Mouse (Mus musculus) neutrophil, adult 5-6 weeks (primary cell): Measurements from ENCODE around the gene Tspan32. TPM values are rescaled to one million over a fixed set of nuclear protein-coding genes. Genes with fewer than 3 reads are reported as not detected.
A peak's percentile ranks its signal among the peaks of the same experiment; 100 is the strongest.

ENCODE experiments used
- ATAC-seq: fragments of 151-379, 151-347 bp; 2 replicates; pipeline ENCODE4 v1.8.0; 2017; ENCODE audit warnings: mild to moderate bottlenecking, moderate TSS enrichment; ENCODE audit not compliant: insufficient number of reproducible peaks, poor library complexity, low FRiP score, severe bottlenecking; ENCODE audit errors: extremely low read depth
- total RNA-seq: library from RNA; stranded (forward); fragments of 200-1000 nt; gene quantifications from 2 replicates; pipeline ENCODE4 v1.2.3, GENCODE M21; 2017

Gene Tspan32
- total RNA-seq, 1 experiment from 2014 or later, result 124 TPM

DNA sequence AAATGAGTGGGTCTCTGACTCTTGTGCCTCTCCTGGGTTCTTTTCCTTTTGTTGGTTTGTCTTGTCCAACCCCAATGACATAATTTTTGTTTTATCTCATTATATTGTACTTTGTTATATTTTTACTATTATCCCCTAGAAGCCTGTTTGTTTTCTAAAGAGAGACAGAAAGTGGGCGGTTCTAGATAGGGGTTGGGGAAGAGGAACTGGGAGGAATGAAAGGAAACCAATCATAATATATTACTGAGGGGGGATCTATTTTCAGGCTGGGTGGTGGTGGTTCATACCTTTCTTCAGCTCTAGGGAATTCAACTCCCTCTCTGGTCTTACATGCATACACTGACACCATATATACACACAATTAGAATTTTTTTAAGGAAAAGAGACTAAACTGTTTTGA lies 19.4 kb downstream of the Tspan32 start:
- no peak for ATAC-seq

DNA sequence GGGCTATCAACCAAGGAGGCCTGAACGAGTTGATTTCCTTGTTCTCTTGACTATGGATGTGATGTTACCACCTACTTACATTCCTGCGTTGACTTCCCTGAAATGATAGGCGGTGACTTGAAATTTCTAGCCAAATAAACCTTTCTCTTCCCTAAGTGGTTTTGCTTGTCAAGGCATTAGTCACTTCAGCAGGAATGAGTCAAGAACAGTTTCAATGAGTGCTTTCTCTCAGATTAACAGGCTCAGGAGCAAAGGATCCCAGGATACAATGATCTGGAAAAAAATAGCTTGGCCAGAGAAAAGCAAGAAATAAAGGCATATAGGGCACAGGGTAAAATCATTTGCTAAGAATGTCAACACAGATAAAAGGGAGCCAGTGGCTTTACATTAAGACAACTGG lies 20.6 kb downstream of the Tspan32 start:
- no peak for ATAC-seq

DNA sequence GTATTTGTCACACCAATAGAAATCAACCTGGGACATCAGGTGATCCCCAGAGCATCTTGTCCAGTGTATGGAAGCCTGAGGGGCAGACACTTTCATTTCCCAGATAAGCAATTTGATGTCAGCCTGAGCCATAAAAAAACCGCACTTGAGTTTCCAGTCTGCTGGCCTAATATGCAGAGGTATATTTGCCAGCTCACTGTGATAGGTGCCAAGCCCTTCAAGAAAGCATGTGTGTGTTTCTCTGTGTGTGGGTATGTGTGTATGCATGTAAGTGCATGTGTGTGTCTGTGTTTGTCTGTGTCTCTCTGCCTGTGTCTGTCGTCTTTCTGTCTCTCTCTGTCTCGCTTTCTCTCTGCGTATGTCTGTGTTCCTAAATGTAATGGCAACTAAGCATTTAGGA lies 22.4 kb downstream of the Tspan32 start:
- ATAC-seq, result no peak

DNA sequence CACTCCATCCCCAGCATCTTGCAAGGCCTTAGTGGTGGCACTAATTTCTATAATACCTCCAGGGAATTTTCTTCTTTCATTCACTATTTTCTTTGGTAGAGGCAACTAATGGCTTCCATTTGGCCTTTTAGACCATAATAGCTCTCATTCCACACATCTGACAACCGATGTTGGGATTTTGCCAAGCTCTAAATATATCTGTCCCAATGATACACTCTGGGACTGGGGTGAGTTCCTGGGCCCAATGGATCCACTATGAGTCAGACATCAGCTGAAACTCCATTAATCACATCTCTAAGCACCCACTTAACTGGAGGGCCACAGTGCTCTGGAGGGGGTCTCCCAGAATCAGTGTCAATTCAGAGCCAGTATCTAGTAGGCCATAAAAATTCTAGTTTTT lies 27.0 kb downstream of the Tspan32 start:
- no peak for ATAC-seq

DNA sequence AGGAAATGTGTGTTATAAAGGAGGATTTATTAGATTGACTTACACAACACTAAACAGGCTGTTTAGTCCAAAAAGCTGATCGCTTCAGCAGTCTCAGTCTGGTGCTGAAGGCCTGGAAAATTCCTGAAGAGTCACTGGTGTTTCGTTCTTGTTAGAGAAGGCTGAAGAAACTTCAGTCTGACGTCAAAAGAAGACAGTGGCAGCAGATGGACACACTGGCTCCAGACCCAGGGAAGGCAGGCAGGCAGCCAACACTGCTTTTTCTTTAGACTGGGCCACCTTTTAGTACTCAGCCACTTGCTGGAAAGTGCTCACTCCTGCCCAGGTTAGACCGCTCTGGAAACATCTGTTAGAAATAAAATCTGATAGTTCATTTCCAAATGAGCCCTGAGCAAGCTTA lies 28.7 kb downstream of the Tspan32 start:
- no peak for ATAC-seq

DNA sequence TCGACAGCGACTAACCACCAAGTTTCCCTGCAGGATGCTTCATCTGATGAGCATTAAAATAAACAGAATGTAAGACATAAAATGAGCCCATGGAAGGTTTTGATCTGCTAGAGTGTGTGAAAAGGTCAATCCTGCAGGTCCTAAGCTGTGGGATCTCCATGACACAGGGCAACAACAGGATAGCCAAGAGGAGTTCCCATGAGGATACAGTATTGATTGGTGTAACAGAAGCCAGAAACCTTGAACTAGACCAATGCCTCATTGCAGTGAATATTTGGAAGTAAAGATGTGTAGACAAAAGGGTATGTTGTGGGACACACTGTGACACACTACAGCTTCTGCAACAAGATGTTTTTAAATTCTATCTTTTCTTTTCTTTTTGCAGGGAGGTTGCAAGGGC lies 29.3 kb downstream of the Tspan32 start:
- no peak for ATAC-seq

DNA sequence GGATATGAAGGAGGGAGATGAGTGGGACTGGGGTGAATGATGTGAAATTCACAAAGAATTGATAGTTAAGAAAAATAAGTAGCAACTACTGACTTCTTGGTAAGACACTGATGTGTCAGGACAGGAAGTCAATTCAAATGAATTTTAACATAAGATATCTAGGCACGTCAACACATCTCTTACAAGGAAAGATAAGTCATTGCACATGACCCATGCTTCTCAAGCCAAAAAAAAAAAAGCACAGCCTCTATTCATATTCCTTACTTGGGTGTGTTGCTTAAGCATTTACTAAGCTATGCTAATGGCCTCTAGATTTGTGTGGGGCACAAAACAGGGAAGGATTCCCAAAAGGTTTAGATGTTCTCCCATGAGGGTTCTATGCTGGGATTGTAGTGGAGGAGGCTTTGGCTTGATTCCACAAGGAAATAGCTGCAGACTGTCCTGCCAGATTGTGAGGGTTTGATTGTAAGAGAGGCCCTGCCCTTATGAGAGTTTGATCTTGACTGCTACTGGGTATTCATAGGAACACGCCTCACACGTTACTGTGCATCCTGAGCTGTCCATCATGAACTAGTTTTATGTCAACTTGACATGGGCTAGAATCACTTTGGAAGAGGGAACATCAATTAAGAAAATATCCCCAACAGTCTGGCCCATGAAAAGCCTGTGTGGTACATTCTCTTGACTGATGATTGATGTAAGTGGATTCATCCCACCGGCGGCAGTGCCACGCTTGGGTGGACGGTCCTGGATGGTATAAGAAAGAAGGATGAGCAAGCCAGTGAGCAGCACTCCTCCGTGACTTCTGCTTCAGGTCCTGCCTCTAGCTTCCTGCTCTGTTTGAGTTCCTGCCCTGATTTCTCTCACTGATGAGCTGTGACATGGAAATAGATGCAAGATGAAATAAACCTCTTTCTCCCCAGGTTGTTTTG lies 29.9 kb downstream of the Tspan32 start:
- ATAC-seq, result no peak

DNA sequence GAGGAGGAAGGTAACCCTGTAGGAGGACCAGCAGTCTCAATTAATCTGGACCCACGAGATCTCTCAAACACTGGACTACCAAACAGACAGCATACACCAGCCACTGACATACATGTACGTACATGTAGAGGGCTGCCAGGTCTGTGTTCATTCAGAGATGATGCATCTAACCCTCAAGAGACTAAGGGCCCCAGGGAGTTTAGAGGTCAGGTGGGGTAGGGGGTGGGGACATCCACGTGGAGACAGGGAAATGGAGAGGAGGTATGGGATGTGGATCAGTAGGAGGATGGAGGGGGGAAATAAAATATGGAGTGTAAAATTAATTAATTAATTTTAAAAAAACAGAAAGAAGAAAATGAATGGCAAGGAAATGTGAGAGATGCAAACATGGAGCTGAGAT lies 31.9 kb downstream of the Tspan32 start:
- ATAC-seq, result no peak

DNA sequence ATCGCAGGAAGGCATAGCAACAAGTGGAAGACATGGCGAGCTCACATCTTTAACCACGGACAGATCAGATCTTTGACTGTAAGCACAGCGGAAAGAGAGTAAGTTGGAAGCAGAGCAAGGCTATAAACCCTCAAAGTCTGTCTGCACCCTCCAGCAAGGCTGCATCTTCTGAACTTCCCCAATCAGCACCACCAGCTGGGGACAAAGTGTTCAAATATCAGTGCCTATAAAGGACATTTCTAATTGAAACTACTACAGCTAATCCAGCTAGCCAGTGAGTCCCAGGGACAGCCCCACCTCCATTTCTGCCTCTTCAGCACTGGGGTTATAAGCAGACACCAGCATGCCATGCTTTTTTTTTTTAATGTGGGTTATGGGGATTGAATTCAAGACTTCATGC lies 32.5 kb downstream of the Tspan32 start:
- ATAC-seq, result no peak

DNA sequence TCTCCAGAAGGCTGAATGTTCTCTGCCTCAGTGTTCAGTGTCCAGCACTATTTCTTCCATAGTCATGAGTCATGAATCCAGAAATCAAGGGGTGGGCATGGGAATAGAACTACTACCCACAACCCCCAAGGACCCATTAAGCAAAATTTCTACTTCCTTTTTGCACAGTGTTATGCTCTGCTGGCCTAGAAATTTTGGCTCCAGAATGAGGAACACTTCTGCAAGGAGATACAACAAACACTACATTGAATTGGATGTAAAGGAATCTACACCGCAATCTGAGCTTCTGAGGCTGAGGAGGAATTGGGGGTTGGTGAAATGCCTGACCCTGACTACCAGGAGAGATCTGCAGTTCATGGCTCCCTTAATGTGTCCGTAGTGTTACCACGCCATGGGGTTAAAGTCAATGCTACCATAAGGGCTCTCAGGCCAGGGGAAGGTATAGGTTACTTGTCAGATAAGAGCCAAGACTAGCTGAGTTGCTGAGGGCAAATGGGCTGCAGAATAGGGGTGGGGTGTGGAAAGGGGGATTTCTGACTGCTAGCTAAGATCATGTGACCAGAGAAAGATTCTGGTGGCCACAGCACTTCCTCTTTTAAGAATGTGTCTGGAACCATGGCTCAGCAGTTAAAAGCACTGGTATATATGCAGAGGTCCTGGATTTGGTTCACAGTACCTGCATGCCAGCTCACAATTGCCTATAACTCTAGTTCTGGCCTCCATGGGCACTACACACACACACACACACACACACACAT lies 33.5 kb downstream of the Tspan32 start:
- peak; percentile 81 for ATAC-seq

DNA sequence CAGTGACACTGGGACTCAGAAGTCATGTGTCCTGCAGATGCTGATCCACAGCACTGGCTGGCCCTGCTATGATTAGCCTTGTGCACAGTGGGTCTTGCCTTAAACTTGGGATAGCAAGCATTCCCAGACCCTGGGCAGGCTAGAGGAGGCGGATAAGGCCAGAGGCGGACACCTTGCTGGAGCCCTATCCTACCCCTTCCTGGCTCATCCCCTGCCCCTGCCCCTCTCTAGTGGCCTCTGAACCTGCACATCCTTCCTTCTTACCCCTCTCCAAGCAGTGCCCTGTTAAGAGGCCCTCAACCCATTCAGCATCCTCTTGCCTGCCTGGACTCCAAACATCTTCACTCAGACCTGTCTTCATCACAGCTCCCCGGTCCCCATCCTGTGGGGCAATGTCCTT lies 35.7 kb downstream of the Tspan32 start:
- ATAC-seq, result no peak

DNA sequence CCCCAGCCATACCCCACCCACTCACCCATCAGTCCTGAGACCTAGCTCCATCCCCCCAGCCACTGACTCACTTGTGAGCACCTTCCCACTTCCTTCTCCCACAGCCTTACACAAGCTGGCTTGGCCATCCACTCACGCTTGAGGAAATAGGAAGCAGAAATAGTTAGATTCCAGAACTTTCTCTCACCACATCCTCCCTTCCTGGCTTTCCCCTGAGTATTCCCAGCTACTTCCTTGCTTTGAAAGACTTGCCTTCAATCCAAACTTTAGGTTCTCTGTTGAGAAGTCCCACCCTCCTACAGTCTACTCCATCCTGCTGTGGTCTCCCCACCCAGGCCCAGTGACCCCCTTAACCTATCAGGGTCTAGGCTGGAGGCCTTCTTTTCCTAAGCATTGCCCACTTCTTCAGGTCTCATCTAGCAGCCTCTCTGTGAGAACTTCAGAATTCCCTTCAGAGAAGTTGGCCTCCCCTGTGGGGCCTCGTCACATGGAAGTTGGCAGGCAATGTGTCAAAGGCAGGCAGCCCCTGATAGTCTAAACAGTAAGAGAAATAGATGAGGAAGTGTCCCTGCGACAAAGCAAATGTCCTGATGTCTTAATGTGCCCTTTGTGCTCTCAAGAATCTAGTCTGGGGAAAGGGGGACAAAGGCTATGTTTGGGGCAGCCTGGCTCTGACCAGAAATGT lies 36.4 kb downstream of the Tspan32 start:
- ATAC-seq, result no peak

DNA sequence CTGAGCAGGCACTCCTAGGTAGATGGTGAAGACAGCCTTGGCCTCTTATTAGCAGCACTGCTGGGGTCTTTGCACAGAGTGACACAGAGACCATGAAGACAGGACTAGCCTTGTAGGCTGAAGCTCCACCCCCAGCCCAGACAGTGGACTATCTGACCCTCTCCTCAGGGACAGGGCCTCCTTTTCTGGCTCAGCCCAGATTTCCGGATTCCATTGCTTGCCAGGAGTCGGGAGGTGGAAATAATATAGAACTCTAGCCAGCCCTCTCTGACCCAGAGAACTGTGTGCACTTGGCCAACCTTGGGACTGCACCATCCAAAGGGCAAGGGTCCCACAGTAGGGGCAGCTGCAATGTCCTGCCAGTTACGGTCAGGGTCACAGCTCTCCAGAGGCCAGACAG lies 37.2 kb downstream of the Tspan32 start:
- no peak for ATAC-seq

DNA sequence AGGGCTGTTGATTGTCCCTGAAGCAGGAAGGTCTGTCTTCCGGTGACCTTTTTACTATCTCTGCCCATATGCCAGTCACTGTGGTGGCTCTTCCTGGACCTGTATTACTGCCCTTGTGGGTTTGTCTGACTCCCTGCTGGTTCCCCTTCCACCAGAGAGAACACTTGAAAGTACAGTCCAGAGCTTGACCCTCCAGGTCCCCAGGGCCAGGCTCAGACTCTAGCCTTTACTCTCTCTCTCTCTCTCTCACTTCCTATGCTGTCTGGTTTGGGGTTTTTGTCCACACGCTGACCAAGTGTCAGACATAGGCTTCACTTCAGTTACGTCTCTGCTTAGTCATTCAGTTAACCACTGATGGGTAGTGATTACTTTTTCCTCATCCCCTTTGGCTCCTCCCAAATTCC lies 38.1 kb downstream of the Tspan32 start:
- ATAC-seq, result no peak

DNA sequence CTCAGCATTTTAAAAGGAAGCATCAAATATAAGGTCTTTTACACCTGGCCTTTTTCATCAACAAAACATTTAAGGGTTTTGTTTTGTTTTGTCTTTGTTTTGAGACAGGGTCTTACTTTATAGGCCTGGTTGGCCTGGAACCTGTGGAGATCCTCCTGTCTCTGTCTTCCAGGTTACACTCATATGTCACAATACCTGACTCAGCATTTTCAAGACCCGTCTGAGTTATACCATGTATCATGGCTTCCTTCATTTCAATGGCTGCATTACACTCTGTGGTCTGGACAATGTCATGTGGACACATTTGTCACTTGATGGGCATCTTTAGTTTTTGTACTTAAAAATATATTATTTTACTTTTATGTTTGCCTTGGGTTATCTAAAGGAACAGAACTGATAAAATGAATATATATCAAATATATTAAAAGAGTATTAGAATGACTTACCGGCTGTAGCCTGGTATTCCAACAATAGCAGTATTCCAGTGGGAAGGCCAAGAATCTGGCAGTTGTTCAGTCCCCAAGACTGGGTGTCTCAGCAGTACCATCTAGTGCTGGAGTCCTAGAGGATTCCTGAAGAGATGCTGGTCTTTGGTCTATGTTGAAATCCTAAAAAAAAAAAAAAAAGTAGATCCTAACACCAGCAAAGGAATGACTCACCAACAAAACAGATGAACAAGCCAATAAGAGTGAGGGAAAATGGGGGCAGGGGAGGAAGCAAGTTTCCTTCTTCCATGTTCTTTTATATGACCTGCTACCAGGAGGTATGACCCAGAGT lies 39.4 kb downstream of the Tspan32 start:
- no peak for ATAC-seq

DNA sequence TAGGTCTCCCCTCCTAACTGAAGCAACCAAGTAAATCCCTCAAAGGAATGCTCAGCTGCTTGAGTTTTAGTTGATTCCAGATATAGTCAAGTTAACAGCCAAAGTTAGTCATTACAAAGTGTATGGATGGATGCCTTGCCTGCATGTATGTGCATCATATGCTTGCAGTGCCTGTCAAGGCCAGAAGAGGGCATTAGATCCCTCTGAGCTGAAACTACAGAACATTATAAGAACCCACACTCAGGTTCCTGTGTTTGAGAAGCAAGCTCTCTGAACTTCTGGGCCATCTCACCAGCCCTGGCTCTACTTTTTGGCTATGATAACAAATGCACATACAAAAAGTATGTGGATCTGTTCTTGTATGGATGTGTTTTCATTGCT lies 40.0 kb downstream of the Tspan32 start:
- no peak for ATAC-seq

DNA sequence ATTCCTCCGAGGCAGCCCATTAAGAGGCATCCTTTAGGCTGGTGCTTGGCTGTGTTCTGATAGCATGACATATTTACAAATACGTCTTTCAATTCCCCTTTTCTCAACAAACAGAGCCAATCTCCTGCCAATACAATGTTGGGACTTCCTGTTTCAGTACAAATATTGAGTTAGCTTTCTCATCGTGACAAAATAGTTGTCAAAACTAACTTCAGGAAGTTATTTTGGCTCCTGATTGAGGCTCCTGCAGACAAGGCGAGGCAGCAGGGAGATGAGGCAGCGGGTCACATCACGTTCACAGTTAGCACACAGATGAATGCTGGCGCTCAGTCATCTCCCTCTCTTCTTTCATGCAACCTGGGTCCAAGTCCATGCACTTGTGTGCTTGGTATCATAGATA lies 41.5 kb downstream of the Tspan32 start:
- ATAC-seq, result peak; percentile 78

DNA sequence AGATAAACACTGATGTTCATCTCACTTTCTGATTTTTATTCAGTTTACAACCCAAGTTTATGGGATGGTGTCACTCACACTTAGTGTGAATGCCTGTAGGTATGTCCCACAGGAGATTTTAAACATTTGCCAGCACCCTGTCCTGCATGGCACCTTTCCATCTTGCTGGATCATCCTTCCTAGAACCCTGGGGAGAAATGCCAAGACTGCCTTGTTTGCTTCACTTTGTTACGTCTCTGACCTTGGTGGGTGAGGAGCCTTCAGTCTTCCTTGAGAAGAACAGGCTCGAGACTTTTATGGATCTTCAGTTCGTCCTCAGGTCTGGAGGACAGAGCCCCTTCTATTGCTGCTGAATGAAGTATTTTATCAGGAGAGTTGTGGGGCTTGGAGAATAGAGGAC lies 44.5 kb downstream of the Tspan32 start:
- ATAC-seq, result no peak
